Mouse (Mus musculus) monocyte, adult 59 days (primary cell): ENCODE data around the gene Abcb1b. TPM values are rescaled to one million over a fixed set of nuclear protein-coding genes. Genes with fewer than 3 reads are reported as not detected.

Experiments
- total RNA-seq, 2 experiments: library from RNA; stranded (reverse); gene quantifications; one replicate each; pipeline ENCODE4 v1.2.4; 2023

Abcb1b gene
- 10 to 100 TPM; 11.1 to 12.1 TPM for total RNA-seq

DNA sequence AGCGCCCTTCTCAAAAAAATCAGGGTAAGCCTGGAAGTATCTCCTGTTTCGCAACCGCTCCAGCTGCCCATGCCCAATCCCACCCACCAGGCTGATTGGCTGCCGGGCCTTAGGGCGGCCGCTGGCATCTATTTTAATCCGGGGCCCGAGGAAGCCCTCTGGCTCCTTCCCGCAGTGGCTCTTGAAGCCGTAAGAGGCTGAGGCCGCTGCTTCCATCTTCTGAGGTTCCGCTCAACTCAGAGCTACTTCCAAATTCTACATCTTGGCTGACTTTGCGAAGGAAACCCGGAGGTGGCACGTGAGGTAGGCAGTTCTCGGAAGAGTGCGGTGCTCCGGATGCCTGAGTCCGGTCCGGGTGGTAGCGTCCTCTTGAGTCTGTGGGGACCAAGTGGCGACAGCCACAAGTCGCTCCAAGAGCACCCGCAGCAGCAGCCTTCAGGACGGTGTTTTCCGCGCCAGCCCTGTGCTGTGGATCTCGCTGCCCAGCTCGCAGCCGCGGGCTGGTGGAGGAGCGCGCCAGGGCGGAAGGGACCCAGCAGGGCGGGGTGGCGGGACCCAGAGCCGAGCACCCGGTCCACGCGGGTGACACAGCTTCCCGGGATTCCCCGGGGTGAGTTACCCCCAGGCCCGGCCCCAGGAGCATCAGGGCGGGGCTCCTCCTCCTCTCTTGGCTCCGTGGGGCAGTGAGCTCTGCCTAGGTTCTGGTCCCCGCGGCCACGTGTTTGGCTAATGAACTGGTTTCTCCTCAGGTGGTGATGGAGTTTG lies at the start of gene Abcb1b:
TSS of gene Abcb1b (plus strand) at position 161 of the 765 bp plus-strand sequence.

DNA sequence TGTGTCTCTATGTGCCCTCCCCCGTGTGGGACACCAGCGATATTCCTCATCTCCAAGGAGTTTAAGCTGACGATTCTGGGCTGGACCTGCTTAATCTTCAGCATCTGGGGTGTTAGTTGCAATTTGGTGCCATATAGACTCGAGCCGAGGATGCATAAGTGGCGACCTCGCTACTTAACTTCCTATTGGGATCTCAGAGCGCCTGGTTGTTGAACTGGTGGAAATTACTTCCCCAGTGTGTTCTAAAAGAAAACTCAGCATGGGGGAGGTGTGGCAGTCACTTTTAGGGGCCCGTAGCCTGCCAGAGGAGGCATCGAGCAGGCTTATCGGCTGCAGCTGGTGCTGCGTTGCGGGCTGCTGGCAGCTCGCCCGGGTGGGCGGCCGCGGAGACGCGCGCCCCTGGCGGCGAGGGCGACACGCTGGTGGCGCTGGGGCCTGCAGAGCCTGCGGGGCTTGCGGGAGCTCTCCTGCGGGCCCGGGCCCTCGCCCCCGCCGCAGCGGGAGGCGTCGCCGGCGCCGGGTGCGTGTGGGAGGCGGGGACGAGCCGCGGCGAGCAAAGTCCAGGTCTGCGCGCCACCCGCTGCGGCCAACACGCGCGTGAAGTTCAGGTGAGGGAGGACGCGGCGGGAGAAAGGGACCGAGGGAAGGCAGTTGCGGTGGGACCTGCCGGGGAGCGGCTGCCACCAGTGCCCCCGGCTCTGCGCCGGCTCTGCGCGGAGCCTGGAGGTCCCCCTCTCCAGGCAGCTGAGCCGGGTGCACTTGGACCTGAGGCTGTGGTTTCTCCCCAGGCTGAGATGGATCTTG lies 95.6 kb downstream of the Abcb1b start, which contains the start of gene Abcb4:
TSS of gene Abcb4 (plus strand) at position 418 of the 804 bp plus-strand sequence.

Other genes starting within 250 kb of the Abcb1b start
- under 1 TPM; 0.36 to 0.66 TPM for gene Rundc3b, start 175.2 kb upstream of the Abcb1b start, total RNA-seq
- gene Abcb1a, start 138.1 kb upstream of the Abcb1b start, total RNA-seq = 1 to 10 TPM; 1.4 to 3.7 TPM
- 1 to 10 TPM; 8.5 to 8.7 TPM for gene Abcb4, start 95.6 kb downstream of the Abcb1b start, total RNA-seq
- 10 to 100 TPM; 20.8 to 21.3 TPM for gene Crot, start 199.2 kb downstream of the Abcb1b start, total RNA-seq